Mouse (Mus musculus): Measurements from ENCODE around the gene Zfp994. TPM values are rescaled to one million over a fixed set of nuclear protein-coding genes. Genes with fewer than 3 reads are reported as not detected.
"Not testable (repeated sequence)": the region's sequence is repeated elsewhere in the genome, so short reads cannot be mapped to it uniquely, and the experiment has no call there.

The Zfp994 gene
- total RNA-seq (2021) = 1 to 10 TPM; 2.0 to 2.4 TPM
- long read RNA-seq, experiment 1, partial matches to known transcripts = 0 of 2 reads
- long read RNA-seq, experiment 1, other reads (novel, unspliced or antisense) = 2 of 2 reads
- long read RNA-seq, experiment 2 = 0 reads

DNA sequence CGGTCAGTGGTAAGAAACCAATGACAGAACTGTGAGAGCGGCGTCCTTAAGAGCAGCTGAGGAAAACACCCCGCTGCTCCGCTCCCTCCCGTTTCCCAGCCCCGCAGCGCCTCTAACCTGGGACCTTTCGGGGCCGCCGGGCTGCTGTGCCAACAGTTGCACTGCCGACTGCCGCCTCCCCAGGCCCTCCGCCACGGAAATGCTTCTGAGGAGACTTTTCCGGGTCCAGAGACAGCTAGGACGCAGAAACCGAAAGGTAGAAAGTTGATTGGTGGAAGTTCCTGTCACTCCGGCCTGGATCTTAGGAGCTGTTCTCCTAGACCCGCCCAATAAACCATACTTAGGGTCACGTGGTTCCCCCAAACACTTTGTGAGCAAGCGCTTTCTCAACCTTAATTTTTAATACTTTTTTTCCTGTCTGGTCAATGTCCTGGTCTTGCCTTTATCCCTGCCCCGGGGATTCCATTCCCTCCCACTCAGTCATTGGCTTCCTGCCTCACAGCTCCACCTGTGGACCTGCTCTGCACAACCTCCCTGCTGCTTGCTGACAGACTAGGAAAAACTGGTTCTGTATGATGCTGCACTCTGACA, at the start of gene Zfp994:
Zfp994 (minus strand) TSS at position 195 of the 591 bp plus-strand sequence.
- Histone ChIP-seq H3K27ac (peak within 1 kb of the TSS; percentile 92), H3K4me3 (peak within 1 kb of the TSS; percentile 85)
- peak; percentile 34; the same call in 1 of the 2 replicates for TF ChIP-seq CTCF (IDR thresholded peaks at IDR 0.05)
- DNase-seq = peak; percentile 91
- intact Hi-C loops (cut with DNase I) = loop anchor here (5.0 kb wide), 1 partner anchor 197 kb away; the partner anchor contains the start of gene Zfp946

DNA sequence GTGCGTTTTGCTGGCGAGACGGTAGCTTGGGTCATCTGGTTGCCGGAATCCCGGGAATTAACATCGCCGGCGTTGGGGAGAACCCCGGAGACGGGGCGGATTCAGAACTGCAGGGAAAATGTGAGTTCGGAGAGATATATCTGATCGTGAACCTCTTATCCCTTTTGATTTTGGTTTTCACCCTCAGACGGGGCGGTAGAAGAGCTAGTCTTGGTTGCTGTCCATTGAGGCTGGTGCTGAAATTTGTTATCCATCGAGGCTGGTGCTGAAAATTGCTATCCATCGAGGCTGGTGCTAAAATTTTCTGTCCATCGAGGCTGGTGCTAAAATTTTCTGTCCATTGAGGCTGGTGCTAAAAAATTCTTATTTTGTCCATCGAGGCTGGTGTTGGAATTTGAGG, 5.3 kb upstream of the Zfp994 start:
- H3K27ac ChIP-seq; DNase-seq; intact Hi-C loops (cut with DNase I); H3K4me3 ChIP-seq: not testable (repeated sequence)

DNA sequence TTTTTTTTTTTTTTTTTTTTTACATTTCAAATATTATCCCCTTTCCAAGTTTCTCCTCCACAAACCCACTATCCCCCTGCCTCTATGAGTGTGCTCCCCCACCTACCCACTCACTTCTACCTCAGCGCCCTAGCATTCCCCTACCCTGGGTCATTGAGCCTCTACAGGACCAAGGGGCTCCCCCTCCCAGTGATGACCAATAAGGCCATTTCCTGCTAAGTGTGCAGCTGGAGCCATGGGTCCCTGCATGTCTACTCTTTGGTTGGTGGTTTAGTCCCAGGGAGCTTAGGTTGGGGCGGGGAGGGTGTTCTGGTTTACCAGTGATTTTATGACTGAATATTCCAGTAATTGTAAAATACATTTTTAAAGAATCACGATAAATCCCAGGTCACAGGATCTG, 401 bp downstream of the Zfp994 start:
- peak overlapping the region; percentile 92 for H3K27ac ChIP-seq
- DNase-seq = peak; percentile 17
- H3K4me3 ChIP-seq = peak overlapping the region; percentile 85
- intact Hi-C loops (cut with DNase I) = loop anchor here (5.0 kb wide), 1 partner anchor 197 kb away; the partner anchor contains the start of gene Zfp946

DNA sequence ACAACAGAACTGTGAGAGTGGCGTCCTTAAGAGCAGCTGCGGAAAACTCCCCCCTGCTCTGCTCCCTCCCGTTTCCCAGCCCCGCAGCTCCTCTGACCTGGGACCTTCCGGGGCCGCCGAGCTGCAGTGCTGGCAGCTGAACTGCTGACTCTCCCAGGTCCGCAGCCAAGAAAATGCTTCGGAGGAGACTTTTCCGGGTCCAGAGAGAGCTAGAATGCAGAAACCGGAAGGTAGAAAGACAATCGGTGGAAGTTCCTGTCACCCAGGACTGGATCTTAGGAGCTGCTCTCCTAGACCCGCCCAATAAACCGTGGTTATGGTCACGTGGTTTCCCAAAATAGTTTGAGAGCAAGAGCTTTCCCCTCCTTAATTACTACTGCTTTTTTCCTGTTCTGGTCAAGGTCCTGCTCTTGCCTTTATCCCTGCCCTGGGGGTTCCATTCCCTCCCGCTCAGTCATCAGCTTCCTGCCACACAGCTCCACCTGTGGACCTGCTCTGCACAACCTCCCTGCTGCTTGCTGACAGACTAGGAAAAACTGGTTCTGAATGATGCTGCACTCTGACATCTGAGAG, 59.6 kb downstream of the Zfp994 start, which contains the start of gene Zfp947:
Zfp947 (minus strand) TSS at position 469 of the 573 bp plus-strand sequence.
- peak; percentile 49 for DNase-seq
- intact Hi-C loops (cut with DNase I) = not testable (repeated sequence)
- H3K4me3 ChIP-seq = peak within 1 kb of the TSS; percentile 79
- peak within 1 kb of the TSS; percentile 80 for H3K27ac ChIP-seq

DNA sequence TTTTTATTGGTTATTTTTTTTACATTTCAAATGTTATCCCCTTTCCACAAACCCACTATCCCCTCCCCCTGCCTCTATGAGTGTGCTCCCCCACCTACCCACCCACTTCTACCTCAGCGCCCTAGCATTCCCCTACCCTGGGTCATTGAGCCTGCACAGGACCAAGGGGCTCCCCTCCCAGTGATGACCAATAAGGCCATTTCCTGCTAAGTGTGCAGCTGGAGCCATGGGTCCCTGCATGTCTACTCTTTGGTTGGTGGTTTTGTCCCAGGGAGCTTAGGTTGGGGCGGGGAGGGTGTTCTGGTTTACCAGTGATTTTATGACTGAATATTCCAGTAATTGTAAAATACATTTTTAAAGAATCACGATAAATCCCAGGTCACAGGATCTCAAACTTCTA, 60.1 kb downstream of the Zfp994 start:
- intact Hi-C loops (cut with DNase I); DNase-seq: not testable (repeated sequence)
- H3K4me3 ChIP-seq = peak overlapping the region; percentile 79
- peak overlapping the region; percentile 80 for H3K27ac ChIP-seq

DNA sequence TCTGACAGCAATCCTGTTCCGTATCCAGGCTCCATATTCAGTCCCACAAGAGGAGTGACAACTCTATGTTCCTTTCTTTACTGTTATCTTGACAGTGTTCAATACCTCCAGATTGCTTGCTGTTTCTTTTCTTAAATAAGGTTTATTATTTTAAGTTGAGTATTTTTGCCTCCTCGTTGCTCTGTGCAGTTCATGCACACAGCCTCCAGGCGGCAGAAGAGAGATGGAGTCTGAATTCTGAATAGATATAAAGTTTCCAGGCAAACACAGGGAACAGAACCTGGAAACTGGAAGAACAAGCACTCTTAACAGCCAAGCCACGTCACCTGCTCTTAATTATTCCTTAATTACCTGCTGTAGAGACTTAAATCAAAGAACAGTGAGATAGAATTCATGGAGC, 71.5 kb downstream of the Zfp994 start:
- intact Hi-C loops (cut with DNase I); DNase-seq; H3K27ac ChIP-seq: not testable (repeated sequence)

More for the DNA sequence above, 71.5 kb downstream of the Zfp994 start:
- not testable (repeated sequence) for H3K4me3 ChIP-seq

Other genes with a start within 250 kb of the Zfp994 start
- under 1 TPM; 0.38 to 0.92 TPM for gene Zfp947, start 59.4 kb downstream of the Zfp994 start, total RNA-seq (2021)
- gene CT030661.1, start 89.2 kb upstream of the Zfp994 start, total RNA-seq (2021) = 1 to 10 TPM; 8.3 to 9.5 TPM
- 1 to 10 TPM; 4.3 to 5.6 TPM for gene Zfp944, start 135.8 kb upstream of the Zfp994 start, total RNA-seq (2021)
- gene Zfp758, start 135.8 kb upstream of the Zfp994 start, total RNA-seq (2021) = 1 to 10 TPM; 8.4 to 8.6 TPM
- 1 to 10 TPM; 4.3 to 4.5 TPM for gene Zfp946, start 198.6 kb upstream of the Zfp994 start, total RNA-seq (2021)

Measured in gastrocnemius, adult 2 months (tissue).